Mouse (Mus musculus) bone marrow macrophage, adult 2 months (primary cell): Measurements from ENCODE around the gene Tnpo3.

ENCODE experiments used
- CTCF ChIP-seq: IDR thresholded peaks from 2 replicates; pipeline ENCODE4 v1.5.1; 2012; ENCODE audit warnings: low read depth, mild to moderate bottlenecking, low read length, moderate library complexity
- POLR2A ChIP-seq: IDR thresholded peaks from 2 replicates; pipeline ENCODE4 v1.6.1; 2012; ENCODE audit warnings: mild to moderate bottlenecking, low read depth, low read length, borderline replicate concordance

GRCm38 (mm10) chr6:29581202-29581601 lies 28.5 kb downstream of the Tnpo3 start:
- TF ChIP-seq CTCF (no peak), POLR2A (no peak)
